Mouse (Mus musculus): ENCODE data around the gene Rps12-ps3.

Gene Rps12-ps3

DNA sequence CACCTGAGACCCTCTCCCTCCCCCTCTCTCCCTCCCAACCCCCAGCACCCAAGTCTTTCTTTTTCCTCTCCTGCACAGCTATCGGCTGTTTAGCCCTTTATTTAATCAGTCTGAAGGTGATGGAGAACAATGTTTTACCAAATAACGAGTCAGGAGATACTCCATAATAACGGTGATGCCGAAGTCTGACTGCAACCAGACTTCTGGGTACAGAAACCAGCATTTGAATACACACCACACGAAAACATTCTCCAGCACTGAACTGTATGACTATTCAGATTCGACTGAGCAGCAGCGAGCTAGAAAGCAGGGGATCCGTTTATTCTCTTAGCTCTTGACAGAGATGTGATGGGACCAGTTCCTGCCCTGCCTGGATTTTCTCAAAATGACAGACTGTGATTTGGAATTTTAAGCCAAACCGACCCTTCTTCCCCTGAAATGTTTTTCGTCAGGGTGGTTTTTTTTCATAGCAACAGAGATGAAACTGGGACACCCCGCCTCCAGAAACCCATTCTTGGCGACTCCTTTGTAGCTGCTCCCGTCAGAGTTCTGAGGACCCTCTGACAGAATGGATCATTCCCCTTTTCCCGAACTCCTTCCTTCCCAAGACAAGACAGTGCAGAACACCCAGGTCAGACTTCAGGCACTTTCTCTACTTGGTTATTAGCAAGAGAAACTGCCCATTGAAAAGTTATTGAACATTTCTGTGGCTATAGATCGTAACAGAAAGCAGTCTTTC lies 29.2 kb downstream of the Rps12-ps3 start:
- DNase-seq (ENCODE audit: low read depth, low spot score): no peak

DNA sequence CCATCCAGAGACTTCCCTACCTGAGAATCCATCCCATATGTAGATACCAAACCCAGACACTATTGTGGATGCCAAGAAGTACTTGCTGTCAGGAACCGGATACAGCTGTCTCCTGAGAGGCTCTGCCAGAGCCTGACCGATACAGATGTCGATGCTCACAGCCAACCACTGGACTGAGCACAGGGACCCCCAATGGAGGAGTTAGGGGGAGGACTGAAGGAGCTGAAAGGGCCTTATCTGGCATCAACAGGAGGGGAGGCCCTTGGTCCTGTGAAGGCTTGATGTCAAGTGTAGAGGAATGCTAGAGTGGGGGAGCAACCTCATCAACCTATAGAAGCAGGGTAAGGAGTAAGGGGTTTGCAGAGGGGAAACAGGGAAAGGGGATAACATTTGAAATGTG lies 30.7 kb downstream of the Rps12-ps3 start:
- DNase-seq (ENCODE audit: low read depth, low spot score): no peak

DNA sequence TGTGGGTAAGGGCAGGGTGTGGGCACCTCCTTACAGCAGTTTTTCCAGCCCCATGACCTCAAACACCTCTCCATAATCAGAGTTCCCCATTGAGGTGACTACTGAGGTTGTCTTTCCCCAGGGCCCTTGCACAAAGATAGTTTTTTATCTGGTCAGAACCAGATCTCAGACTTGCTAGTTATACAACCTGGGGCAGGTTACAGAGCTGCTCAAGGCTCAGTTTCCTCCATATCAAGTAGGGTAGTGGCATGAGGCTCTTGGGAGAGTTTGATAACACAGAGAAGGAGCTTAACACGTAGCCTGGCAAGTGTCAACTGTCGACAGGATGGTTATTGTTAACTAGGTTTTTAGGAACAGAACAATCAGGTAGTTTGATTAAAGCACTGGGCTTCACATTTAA lies 32.8 kb downstream of the Rps12-ps3 start:
- DNase-seq (ENCODE audit: low read depth, low spot score): no peak

DNA sequence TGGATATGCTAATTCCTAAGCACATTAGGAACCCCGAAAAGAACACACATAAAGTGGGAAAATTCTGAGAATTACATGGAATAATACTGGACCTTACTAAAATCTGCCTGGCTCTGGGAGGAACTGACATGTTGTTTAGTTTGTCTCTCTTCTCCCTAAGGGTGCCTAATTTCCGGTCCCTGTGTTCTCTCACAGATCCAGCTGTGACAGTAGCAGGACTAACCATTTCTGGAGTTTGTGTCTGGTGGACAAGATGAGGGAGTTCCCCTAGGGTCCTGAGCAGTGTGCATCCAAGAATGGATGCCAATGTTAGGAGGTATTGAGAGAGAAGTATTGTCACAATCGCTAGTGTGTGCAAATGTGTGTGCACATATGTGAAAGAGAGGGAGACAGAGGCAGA lies 34.3 kb downstream of the Rps12-ps3 start:
- no peak for DNase-seq (ENCODE audit: low read depth, low spot score)

DNA sequence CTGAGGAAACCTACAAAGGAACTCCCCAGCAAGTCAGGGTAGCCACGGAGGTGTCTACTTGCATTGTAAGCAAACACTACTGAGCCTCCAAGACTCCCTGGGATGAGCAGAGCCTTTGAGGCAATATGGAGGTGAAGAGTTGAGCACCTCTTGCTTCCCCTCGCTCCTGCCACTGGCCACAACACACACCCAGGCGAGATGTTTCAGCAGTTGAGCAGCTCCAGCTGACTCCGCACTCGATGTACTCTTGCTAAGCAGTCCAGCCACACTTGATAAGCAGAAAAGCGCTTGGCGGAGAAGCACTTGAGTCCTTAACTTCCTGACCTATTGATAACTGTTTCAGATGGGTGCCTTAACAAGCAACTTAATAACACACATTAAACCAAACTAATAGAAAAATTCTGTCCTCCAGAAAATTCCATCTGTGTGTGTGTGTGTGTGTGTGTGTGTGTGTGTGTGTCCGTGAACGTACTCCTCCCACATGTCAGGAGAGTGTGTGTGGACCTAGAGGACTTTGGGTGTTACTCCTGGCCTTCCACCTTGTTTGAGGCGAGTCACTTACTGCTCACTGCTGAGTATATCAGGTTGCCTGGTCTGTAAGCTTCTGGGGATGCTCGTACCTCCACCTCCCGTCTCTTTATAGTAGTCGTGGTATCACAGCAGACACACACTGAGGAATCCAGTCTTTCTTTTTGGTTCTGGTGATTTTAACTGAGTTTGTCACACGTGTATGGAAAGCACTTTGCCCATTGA lies 34.9 kb downstream of the Rps12-ps3 start:
- no peak for DNase-seq (ENCODE audit: low read depth, low spot score)

DNA sequence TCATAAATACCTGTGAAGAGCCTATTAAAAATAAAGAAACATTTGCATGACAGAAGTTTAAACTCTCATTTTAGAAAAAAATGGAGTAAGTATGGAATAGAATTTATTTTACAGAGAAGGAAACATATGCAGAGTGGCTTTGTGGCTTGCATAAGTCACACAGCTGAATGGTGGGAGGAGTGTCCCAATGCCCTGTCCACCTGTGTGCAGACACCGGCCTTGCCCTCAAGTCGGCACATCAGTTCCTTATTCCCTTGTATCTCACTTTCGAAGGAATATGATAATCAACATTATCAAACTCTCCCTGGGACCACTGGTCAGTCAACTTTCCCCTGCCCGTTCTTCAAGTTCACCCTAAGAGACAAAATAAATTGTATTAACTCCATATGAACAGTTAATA lies 35.8 kb downstream of the Rps12-ps3 start:
- DNase-seq (ENCODE audit: low read depth, low spot score): no peak

DNA sequence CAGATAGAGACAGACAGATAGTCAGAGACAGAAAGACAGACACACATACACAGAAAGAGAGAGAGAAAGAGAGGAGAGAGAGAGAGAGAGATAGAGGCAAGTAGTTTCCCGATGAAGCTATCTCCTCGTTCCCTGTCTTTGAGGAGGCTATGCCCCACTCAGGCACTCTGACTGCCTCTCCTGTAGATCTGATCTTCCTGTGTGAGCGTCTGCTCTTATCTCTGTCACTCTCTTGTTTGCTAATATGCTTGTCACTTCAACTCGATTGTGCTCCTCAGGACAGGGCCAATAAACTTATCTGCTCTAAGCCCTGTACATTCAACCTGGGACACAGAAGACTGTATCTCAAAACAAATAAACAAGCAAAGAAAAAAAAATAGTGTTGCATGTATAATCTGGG lies 37.1 kb downstream of the Rps12-ps3 start:
- DNase-seq (ENCODE audit: low read depth, low spot score): no peak

DNA sequence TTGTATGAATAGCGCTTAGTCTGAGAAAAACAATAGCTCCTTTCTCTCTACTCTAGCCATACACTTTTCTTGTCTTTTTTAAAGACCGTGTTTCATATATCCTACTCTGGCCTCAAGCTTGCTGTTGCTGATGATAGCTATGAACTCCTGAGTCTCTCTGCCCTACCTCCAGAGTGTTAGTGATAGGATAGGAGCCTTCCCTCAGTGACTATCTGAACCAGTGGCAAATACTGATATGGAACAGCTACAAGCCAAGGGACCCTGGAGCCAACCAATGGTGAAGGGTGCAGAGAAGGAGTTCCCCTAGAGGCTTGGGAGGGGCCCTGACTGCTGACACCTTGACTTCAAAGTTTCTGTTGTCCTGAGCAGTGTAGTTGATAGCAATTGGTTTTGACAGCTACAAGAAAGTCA lies 38.4 kb downstream of the Rps12-ps3 start:
- DNase-seq (ENCODE audit: low read depth, low spot score): no peak

DNA sequence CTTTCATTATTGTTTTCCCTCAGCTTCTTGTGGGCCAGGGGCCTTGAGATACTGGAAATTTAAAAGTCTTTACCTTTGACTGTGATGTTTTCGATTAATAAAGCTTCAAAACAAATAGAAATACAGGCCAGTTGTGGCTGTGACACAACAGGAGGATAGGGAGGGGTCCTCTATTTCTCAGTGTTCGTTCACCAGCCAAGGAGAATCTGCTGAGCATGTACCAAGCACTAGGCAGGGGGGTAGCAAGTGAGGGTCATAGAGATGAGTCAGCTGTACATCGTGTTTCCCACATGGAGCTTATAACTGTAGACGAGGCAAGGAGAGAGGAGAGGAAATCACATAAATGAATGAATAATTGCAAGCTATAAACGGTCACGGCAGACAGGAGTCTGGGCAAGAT lies 40.6 kb downstream of the Rps12-ps3 start:
- no peak for DNase-seq (ENCODE audit: low read depth, low spot score)

DNA sequence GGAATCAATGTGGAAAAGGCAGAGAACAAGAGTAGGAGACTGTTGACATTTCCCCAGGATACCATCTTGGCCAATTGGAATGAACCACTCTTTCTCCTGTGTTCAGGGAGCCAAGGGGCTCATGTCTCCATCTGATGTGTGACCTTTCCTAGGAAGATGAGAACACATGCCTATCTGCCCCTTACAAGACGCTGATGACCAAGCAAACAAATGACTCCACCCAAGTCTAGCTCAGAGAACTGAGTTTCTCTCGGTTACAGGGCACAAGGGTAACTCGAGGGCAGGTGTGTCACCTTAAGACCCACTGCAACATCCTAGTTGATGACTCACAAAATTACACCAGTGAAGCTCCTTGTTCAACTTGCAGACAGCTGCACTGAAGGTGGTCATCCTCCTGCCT lies 41.6 kb downstream of the Rps12-ps3 start:
- DNase-seq (ENCODE audit: low read depth, low spot score): no peak

DNA sequence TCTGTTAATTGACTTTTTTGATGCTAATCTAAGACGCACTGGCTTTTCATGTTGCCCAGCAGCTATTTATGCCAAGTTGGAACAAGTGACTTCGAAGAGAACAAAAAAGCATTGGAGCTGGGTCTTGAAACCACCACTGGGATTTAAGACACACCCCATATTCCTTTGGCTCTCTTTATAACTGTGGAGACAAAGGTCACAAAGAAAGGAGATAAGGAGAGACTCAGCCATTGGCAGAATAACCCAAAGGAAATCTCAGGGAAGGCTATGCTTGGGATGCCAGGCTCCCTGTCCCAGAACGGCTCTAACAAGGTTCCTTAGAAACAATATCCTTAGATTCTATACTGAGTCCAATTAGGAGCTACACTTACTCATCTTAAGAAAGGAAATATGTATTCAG lies 44.6 kb downstream of the Rps12-ps3 start:
- no peak for DNase-seq (ENCODE audit: low read depth, low spot score)

DNA sequence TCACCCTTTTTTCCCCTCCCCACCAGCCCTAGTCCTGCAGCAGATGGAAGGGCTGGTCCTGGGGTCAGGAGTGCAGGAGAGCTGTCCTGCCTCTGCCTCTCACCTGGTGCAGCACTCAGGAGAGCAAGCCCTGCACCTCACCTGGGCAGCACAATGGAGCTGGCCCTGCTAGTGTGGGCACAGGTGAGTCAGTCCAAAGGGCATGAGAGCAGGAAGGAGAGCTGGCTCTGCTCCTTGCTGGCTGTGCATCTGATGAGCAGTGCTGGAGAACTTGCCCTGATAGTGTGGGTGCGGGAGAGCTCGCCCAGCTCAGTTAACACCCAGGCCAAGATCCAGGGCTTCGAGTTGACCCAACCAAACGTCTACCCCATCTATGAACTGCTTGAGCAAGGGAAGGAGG lies 45.8 kb downstream of the Rps12-ps3 start:
- no peak for DNase-seq (ENCODE audit: low read depth, low spot score)

DNA sequence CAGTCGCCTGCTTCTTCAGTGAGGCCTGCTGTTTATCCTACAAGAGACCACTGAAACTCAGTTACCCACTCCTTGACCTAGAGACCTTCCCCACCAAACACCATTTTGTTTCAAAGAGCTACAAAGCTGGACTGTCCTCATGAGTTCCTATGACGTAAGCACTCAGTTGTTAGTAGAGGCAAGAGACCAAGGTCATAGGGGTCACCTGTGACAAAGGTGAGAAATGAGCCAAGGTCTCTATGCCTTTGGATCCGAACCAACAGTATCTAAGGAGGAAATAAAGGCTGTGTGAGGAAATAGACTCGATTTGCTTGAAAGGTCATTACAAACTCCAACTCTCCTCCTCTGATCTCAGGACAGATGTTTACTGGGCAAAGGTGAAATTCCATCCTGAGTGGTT lies 48.9 kb downstream of the Rps12-ps3 start:
- no peak for DNase-seq (ENCODE audit: low read depth, low spot score)
